Mouse (Mus musculus): Measurements from ENCODE around the gene Ccnd3.

DNA sequence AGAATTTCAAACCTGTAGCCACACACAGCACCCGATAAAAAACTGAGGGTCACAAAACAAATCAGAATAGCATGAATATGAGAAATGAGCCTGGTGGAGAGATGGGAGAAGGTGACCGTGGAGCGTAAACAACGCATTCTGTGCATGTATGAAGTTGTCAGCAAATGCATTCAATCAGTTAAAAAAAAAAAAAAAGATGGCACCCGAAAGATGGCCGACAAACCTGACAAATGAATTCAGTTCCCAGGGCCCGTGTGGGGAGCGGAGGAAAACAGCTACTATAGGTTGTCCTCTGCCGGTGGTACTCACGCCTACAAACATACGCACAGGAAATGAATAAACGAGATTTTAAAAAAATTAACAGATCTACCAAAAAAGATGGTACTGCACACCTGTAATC, 40.3 kb downstream of the Ccnd3 start:
- TF ChIP-seq POLR2A (IDR thresholded peaks at IDR 0.05; ENCODE audit: borderline replicate concordance, low read depth, low read length), result no peak
- TF ChIP-seq CTCF (IDR thresholded peaks at IDR 0.05; ENCODE audit: low read depth, low read length), result no peak
